Mouse (Mus musculus): ENCODE data around the gene Tbx19. TPM values are rescaled to one million over a fixed set of nuclear protein-coding genes. Genes with fewer than 3 reads are reported as not detected.
A peak's percentile ranks its signal among the peaks of the same experiment; 100 is the strongest.

Gene Tbx19
- polyA plus RNA-seq, 1 experiment = not detected

- Histone ChIP-seq H3K4me3 (ENCODE audit: insufficient read depth, low read length) (no peak overlapping the region), H3K4me1 (ENCODE audit: control insufficient read depth, insufficient read depth, low read length) (no peaks in the 10 kb centered on the region), H3K27ac (ENCODE audit: insufficient read depth, low read length) (no peak overlapping the region)
- TF ChIP-seq CTCF (IDR thresholded peaks at IDR 0.05; ENCODE audit: borderline replicate concordance, insufficient read depth, low read length) (no peak), POLR2A (IDR thresholded peaks at IDR 0.05; ENCODE audit: low read depth, low read length) (no peak)
Observed at GRCm38 (mm10) chr1:165164920-165165319, 4.3 kb upstream of the Tbx19 start.

- TF ChIP-seq CTCF (IDR thresholded peaks at IDR 0.05; ENCODE audit: borderline replicate concordance, insufficient read depth, low read length) (no peak), POLR2A (IDR thresholded peaks at IDR 0.05; ENCODE audit: low read depth, low read length) (no peak)
- H3K4me1 ChIP-seq (ENCODE audit: control insufficient read depth, insufficient read depth, low read length) = no peaks in the 10 kb centered on the region
- H3K27ac ChIP-seq (ENCODE audit: insufficient read depth, low read length) = no peak overlapping the region
- H3K4me3 ChIP-seq (ENCODE audit: insufficient read depth, low read length) = no peak overlapping the region
Observed at GRCm38 (mm10) chr1:165158841-165159240, 1.7 kb downstream of the Tbx19 start.

GRCm38 (mm10) chr1:165154162-165154561 is 6.4 kb downstream of the Tbx19 start:
- Histone ChIP-seq H3K27ac (ENCODE audit: insufficient read depth, low read length) (no peak overlapping the region), H3K4me3 (ENCODE audit: insufficient read depth, low read length) (no peak overlapping the region), H3K4me1 (ENCODE audit: control insufficient read depth, insufficient read depth, low read length) (no peaks in the 10 kb centered on the region)
- TF ChIP-seq CTCF (IDR thresholded peaks at IDR 0.05; ENCODE audit: borderline replicate concordance, insufficient read depth, low read length) = no peak

GRCm38 (mm10) chr1:165151216-165151615 is 9.4 kb downstream of the Tbx19 start:
- Histone ChIP-seq H3K4me3 (ENCODE audit: insufficient read depth, low read length) (no peak overlapping the region), H3K27ac (ENCODE audit: insufficient read depth, low read length) (no peak overlapping the region), H3K4me1 (ENCODE audit: control insufficient read depth, insufficient read depth, low read length) (no peaks in the 10 kb centered on the region)
- no peak for TF ChIP-seq CTCF (IDR thresholded peaks at IDR 0.05; ENCODE audit: borderline replicate concordance, insufficient read depth, low read length)
- TF ChIP-seq POLR2A (IDR thresholded peaks at IDR 0.05; ENCODE audit: low read depth, low read length) = no peak

- TF ChIP-seq CTCF (IDR thresholded peaks at IDR 0.05; ENCODE audit: borderline replicate concordance, insufficient read depth, low read length) (no peak), POLR2A (IDR thresholded peaks at IDR 0.05; ENCODE audit: low read depth, low read length) (no peak)
- no peak overlapping the region for H3K27ac ChIP-seq (ENCODE audit: insufficient read depth, low read length)
- no peaks in the 10 kb centered on the region for H3K4me1 ChIP-seq (ENCODE audit: control insufficient read depth, insufficient read depth, low read length)
- no peak overlapping the region for H3K4me3 ChIP-seq (ENCODE audit: insufficient read depth, low read length)
Observed at GRCm38 (mm10) chr1:165142343-165142916, 18.1 kb downstream of the Tbx19 start.

- no peak overlapping the region for H3K27ac ChIP-seq (ENCODE audit: insufficient read depth, low read length)
- H3K4me3 ChIP-seq (ENCODE audit: insufficient read depth, low read length) = no peak overlapping the region
- H3K4me1 ChIP-seq (ENCODE audit: control insufficient read depth, insufficient read depth, low read length) = no peaks in the 10 kb centered on the region
- TF ChIP-seq CTCF (IDR thresholded peaks at IDR 0.05; ENCODE audit: borderline replicate concordance, insufficient read depth, low read length) (no peak), POLR2A (IDR thresholded peaks at IDR 0.05; ENCODE audit: low read depth, low read length) (no peak)
Observed at GRCm38 (mm10) chr1:165140227-165140626, 20.3 kb downstream of the Tbx19 start.

- no peak for TF ChIP-seq POLR2A (IDR thresholded peaks at IDR 0.05; ENCODE audit: low read depth, low read length)
- no peak for TF ChIP-seq CTCF (IDR thresholded peaks at IDR 0.05; ENCODE audit: borderline replicate concordance, insufficient read depth, low read length)
- H3K27ac ChIP-seq (ENCODE audit: insufficient read depth, low read length) = no peak overlapping the region
- no peaks in the 10 kb centered on the region for H3K4me1 ChIP-seq (ENCODE audit: control insufficient read depth, insufficient read depth, low read length)
- H3K4me3 ChIP-seq (ENCODE audit: insufficient read depth, low read length) = no peak overlapping the region
Observed at GRCm38 (mm10) chr1:165133858-165134257, 26.7 kb downstream of the Tbx19 start.

- no peak overlapping the region for H3K4me3 ChIP-seq (ENCODE audit: insufficient read depth, low read length)
- H3K4me1 ChIP-seq (ENCODE audit: control insufficient read depth, insufficient read depth, low read length) = no peaks in the 10 kb centered on the region
- no peak overlapping the region for H3K27ac ChIP-seq (ENCODE audit: insufficient read depth, low read length)
- TF ChIP-seq POLR2A (IDR thresholded peaks at IDR 0.05; ENCODE audit: low read depth, low read length) = no peak
Observed at GRCm38 (mm10) chr1:165133279-165133678, 27.3 kb downstream of the Tbx19 start.

- Histone ChIP-seq H3K27ac (ENCODE audit: insufficient read depth, low read length) (no peak overlapping the region), H3K4me3 (ENCODE audit: insufficient read depth, low read length) (no peak overlapping the region), H3K4me1 (ENCODE audit: control insufficient read depth, insufficient read depth, low read length) (no peaks in the 10 kb centered on the region)
- no peak for TF ChIP-seq POLR2A (IDR thresholded peaks at IDR 0.05; ENCODE audit: low read depth, low read length)
- 0 out of 2 replicates have a peak, but pooled peaks have one; percentile 21 for TF ChIP-seq CTCF (IDR thresholded peaks at IDR 0.05; ENCODE audit: borderline replicate concordance, insufficient read depth, low read length)
Observed at GRCm38 (mm10) chr1:165132187-165132877, 28.2 kb downstream of the Tbx19 start.

GRCm38 (mm10) chr1:165129573-165129972 is 31.0 kb downstream of the Tbx19 start:
- Histone ChIP-seq H3K4me3 (ENCODE audit: insufficient read depth, low read length) (no peak overlapping the region), H3K27ac (ENCODE audit: insufficient read depth, low read length) (no peak overlapping the region), H3K4me1 (ENCODE audit: control insufficient read depth, insufficient read depth, low read length) (no peaks in the 10 kb centered on the region)
- TF ChIP-seq POLR2A (IDR thresholded peaks at IDR 0.05; ENCODE audit: low read depth, low read length) (no peak), CTCF (IDR thresholded peaks at IDR 0.05; ENCODE audit: borderline replicate concordance, insufficient read depth, low read length) (no peak)
